Mouse (Mus musculus): ENCODE measurements around the gene Spata13. TPM values are rescaled to one million over a fixed set of nuclear protein-coding genes. Genes with fewer than 3 reads are reported as not detected.

Gene Spata13
- total RNA-seq, 2 experiments from 2014 or later: 23.2 to 31.1 TPM

- TF ChIP-seq CTCF (conservative IDR thresholded peaks at IDR 0.05): no peak
- H3K4me3 ChIP-seq: no peak overlapping the region
- DNase-seq (ENCODE audit: low spot score in 2 of 2): no peak
Measured at GRCm38 (mm10) chr14:60715686-60716085, 81.9 kb downstream of the Spata13 start.

DNA sequence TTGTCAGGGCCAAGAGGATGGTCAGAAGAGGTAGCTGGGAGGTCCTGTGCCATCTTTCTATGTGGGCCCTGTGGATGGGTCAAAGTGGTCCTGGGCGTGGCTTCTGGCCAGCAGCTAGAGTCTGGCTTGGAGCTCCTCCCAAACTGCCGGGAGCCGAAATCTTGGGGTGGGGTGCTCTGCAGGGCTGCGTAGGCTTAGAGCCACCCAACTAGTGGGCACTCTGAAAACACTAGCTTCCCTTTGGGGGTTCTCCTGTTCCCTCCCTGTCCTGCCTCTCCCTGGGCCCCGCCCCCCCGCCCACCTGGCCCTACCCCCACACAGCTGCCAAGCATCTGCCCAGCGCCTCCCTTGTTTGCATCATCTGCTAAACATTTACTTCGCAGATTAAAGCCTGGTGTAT lies 87.5 kb downstream of the Spata13 start:
- Histone ChIP-seq H3K4me3 (no peak overlapping the region), H3K27ac (no peak overlapping the region)
- DNase-seq (ENCODE audit: low spot score in 2 of 2): no peak
- no peak for TF ChIP-seq CTCF (conservative IDR thresholded peaks at IDR 0.05)

More at GRCm38 (mm10) chr14:60715686-60716085, 81.9 kb downstream of the Spata13 start:
- no peak overlapping the region for H3K27ac ChIP-seq

DNA sequence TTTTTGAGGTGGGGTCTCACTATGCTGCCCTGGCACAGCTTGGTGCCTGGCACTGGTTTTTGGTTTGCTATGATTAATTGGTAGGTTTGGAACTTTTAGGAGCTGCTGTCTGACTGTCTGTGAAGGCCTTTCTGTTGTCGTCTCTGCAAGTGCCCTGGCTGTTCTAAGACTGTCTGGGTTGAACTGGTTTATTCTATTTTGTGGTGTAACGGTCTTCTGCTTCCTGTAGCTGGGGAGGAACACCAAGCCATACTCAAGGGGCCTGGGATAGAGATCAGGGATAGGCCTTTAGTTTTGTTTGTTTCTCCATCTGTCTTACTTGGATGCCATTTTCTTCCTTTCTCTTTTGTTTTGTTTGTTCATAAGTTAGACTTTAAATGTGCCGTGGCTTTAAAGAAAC lies 88.1 kb downstream of the Spata13 start:
- no peak overlapping the region for H3K27ac ChIP-seq
- TF ChIP-seq CTCF (conservative IDR thresholded peaks at IDR 0.05): no peak

GRCm38 (mm10) chr14:60726091-60726490 lies 92.3 kb downstream of the Spata13 start:
- no peak for DNase-seq (ENCODE audit: low spot score in 2 of 2)
- no peak for TF ChIP-seq CTCF (conservative IDR thresholded peaks at IDR 0.05)
- Histone ChIP-seq H3K27ac (no peak overlapping the region), H3K4me3 (no peak overlapping the region)

More for the DNA sequence above, 88.1 kb downstream of the Spata13 start:
- DNase-seq (ENCODE audit: low spot score in 2 of 2): no peak
- H3K4me3 ChIP-seq: no peak overlapping the region

DNA sequence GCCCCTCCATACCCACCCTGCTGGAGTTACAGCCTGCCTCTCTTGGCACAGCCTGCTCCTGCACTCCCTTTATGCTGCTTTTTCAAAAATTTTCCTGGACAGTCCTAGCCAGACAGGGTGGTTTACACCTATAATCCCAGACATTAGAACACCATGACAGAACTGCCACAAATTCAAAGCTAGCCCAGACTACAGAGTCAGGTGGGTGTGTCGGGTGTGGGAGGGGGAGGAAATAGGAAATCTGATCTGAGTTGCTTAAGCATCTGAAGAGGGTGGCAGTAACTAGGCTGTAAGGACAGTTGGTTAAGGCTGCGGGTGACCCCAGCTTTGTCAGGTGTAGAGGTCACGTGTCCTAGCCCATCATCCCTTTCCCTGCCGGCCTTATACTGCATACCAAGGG lies 93.3 kb downstream of the Spata13 start:
- Histone ChIP-seq H3K4me3 (no peak overlapping the region), H3K27ac (no peak overlapping the region)
- no peak for TF ChIP-seq CTCF (conservative IDR thresholded peaks at IDR 0.05)
- no peak for DNase-seq (ENCODE audit: low spot score in 2 of 2)

DNA sequence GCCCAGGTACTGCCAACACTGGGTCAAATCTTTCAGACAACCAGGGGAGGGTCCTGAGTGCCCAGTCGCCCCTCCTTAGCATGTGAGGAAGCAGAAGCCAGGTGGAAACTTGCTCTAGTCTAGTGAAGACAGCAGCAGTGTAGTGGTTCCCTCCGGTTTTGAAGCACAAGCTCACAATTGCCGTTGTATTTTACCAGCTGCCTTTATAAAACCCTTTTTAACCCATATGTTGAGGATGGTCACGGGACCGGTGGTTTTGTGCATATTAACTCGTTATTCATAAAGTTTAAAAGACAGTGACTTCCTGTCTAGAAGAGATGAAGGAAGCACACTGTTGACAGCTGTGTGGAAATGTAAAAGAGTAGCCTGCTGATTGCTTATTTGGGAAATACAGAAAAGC lies 98.3 kb downstream of the Spata13 start:
- DNase-seq (ENCODE audit: low spot score in 2 of 2): no peak
- peak overlapping the region; percentile 74; the same call in 1 of the 2 replicates for H3K27ac ChIP-seq
- no peak overlapping the region for H3K4me3 ChIP-seq
- no peak for TF ChIP-seq CTCF (conservative IDR thresholded peaks at IDR 0.05)

- no peak for TF ChIP-seq CTCF (conservative IDR thresholded peaks at IDR 0.05)
- H3K27ac ChIP-seq: peak overlapping the region; percentile 74
- DNase-seq (ENCODE audit: low spot score in 2 of 2): peak; percentile 36 to 40
- H3K4me3 ChIP-seq: peak overlapping the region; percentile 46
Measured at GRCm38 (mm10) chr14:60732787-60733186, 99.0 kb downstream of the Spata13 start.

DNA sequence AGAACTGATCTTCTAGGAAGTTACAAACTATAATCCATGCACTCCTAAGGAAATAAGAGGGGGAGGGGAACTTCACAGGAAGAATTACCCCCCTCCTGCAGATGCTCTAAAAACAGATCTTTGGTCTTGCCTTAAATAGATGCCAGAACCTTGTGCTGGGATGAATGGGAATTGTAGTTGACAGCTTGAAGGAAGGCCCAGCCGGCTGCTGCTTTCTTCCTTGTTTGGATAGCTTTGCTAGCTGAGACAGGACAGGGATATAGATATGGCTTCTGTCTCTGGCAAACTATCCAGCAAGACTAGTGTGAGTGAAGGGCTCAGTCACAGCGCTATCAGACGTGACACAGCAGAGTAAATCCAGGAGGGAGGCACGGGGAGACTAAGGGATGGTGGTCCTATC lies 99.9 kb downstream of the Spata13 start:
- TF ChIP-seq CTCF (conservative IDR thresholded peaks at IDR 0.05): no peak
- DNase-seq (ENCODE audit: low spot score in 2 of 2): peak in 1 of 2 experiments; percentile 42
- H3K4me3 ChIP-seq: peak overlapping the region; percentile 46
- peak overlapping the region; percentile 74; the same call in 1 of the 2 replicates for H3K27ac ChIP-seq

GRCm38 (mm10) chr14:60735206-60735605 lies 101.4 kb downstream of the Spata13 start:
- DNase-seq (ENCODE audit: low spot score in 2 of 2): no peak
- no peak for TF ChIP-seq CTCF (conservative IDR thresholded peaks at IDR 0.05)
- Histone ChIP-seq H3K27ac (peak overlapping the region; percentile 43; the same call in 1 of the 2 replicates), H3K4me3 (no peak overlapping the region)

DNA sequence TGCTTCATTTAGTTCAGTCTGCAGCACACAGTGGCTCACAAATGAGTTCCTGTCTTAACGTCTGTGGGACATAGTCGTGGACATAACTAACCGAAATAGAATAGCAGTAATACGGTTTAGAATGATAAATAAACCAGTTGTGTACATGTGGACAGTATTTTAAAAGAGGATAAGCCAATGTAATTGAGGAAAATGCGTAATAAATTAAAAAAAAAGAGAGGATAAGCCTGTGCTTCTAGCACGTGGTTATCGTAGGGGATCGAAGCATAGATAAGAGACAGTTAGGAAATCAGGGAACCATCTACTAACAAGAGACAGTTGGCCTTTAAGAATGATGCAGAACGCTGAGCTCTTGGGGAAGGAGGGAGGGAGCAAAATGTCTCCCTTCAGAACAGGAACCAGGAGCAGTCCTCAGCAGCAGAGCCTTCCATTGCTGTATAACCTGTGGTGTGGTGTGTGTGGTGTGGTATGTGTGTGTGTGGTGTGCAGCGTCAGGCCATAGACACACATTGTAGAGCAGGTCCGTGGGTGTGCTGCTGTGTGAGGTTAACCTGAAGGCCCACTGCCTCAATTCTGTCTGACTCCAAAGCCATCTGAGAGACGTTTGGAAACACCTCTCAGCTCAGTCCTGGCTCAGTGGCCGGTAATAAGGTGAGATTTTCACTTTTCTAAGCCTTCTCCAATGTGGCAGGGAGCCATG lies 102.2 kb downstream of the Spata13 start:
- H3K27ac ChIP-seq: peak overlapping the region; percentile 43
- no peak for DNase-seq (ENCODE audit: low spot score in 2 of 2)
- no peak overlapping the region for H3K4me3 ChIP-seq

GRCm38 (mm10) chr14:60736591-60737192 lies 102.9 kb downstream of the Spata13 start:
- no peak overlapping the region; the same call in 1 of the 2 replicates for H3K4me3 ChIP-seq
- no peak for TF ChIP-seq CTCF (conservative IDR thresholded peaks at IDR 0.05)
- peak overlapping the region; percentile 43 for H3K27ac ChIP-seq
- no peak for DNase-seq (ENCODE audit: low spot score in 2 of 2)

More for the DNA sequence above, 102.2 kb downstream of the Spata13 start:
- no peak for TF ChIP-seq CTCF (conservative IDR thresholded peaks at IDR 0.05)

DNA sequence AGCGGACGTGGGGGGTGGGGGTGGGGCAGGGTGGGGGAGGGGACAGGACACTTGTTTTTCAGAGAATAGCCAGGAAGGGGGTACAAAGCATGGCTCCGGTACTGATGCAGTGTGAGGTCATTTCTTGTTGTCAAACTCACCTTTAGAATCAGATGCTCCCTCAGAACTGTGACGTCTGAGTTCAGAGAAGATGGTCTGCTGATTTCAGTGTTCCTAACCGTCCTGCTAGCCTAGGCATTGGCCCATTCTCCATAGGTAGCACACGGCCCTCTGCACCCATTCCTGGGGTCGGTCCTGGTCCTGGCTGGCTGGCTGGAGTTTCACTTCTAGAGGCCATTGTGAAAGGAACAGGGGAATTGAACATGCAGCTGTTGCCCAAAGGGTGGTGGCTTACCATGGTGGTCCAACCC lies 103.4 kb downstream of the Spata13 start:
- TF ChIP-seq CTCF (conservative IDR thresholded peaks at IDR 0.05): no peak
- H3K27ac ChIP-seq: peak overlapping the region; percentile 59
- H3K4me3 ChIP-seq: no peak overlapping the region
- no peak for DNase-seq (ENCODE audit: low spot score in 2 of 2)

GRCm38 (mm10) chr14:60738434-60738938 lies 104.7 kb downstream of the Spata13 start:
- peak overlapping the region; percentile 74 for H3K27ac ChIP-seq

More at GRCm38 (mm10) chr14:60738434-60738938, 104.7 kb downstream of the Spata13 start:
- DNase-seq (ENCODE audit: low spot score in 2 of 2): no peak
- no peak for TF ChIP-seq CTCF (conservative IDR thresholded peaks at IDR 0.05)
- no peak overlapping the region for H3K4me3 ChIP-seq

Measured in layer of hippocampus, adult 2 months (tissue).